Mouse (Mus musculus): Measurements from ENCODE around the gene Olfr1029. TPM values are rescaled to one million over a fixed set of nuclear protein-coding genes. Genes with fewer than 3 reads are reported as not detected.
"Not testable (repeated sequence)": the region's sequence is repeated elsewhere in the genome, so short reads cannot be mapped to it uniquely, and the experiment has no call there.

Gene Olfr1029
- polyA plus RNA-seq (2014; fragmentation: Nextera tagmentation; extraction: Ambion mirVana): not detected in 2 replicates

GRCm38 (mm10) chr2:85973595-85973994 is at the start of gene Olfr1029:
TSS of gene Olfr1029 (plus strand) at chr2:85973895.
- Histone ChIP-seq H3K27me3 (ENCODE audit: control insufficient read depth, insufficient read depth, low read length) (no peaks in the 10 kb centered on the region), H3K9ac (ENCODE audit: low read length) (no peak within 1 kb of the TSS), H3K27ac (replicated peaks in 1 of 2; ENCODE audit: control insufficient read depth in 1 of 2, insufficient read depth in 1 of 2, low read depth in 2 of 2, low read length in 2 of 2) (no peak within 1 kb of the TSS), H3K9me3 (ENCODE audit: control insufficient read depth, low read length) (no peaks in the 10 kb centered on the region), H3K36me3 (ENCODE audit: control insufficient read depth, insufficient read depth, low read length) (no peaks in the 10 kb centered on the region), H3K4me3 (ENCODE audit: control insufficient read depth in 1 of 2, insufficient read depth in 1 of 2, low read depth in 1 of 2, low read length in 2 of 2) (no peak within 1 kb of the TSS), H3K4me1 (ENCODE audit: control insufficient read depth in 2 of 2, insufficient read depth in 2 of 2, low read length in 2 of 2) (no peaks in the 10 kb centered on the region), H3K4me2 (ENCODE audit: low read length) (no peak within 1 kb of the TSS)
- no peak for ATAC-seq (ENCODE audit: insufficient number of reproducible peaks, insufficient read depth, low FRiP score, low read depth)
- WGBS: 76% methylated on average over 2 of the region's 2 CpGs

GRCm38 (mm10) chr2:85950137-85950536 is 23.6 kb upstream of the Olfr1029 start, which contains the start of gene Olfr1028:
TSS of gene Olfr1028 (plus strand) at chr2:85950437.
- WGBS: 77% methylated on average over 1 of the region's 1 CpGs
- Histone ChIP-seq H3K9ac (ENCODE audit: low read length) (no peak within 1 kb of the TSS), H3K9me3 (ENCODE audit: control insufficient read depth, low read length) (no peaks in the 10 kb centered on the region), H3K4me3 (ENCODE audit: control insufficient read depth in 1 of 2, insufficient read depth in 1 of 2, low read depth in 1 of 2, low read length in 2 of 2) (no peak within 1 kb of the TSS), H3K4me2 (ENCODE audit: low read length) (no peak within 1 kb of the TSS), H3K27me3 (ENCODE audit: control insufficient read depth, insufficient read depth, low read length) (no peaks in the 10 kb centered on the region), H3K36me3 (ENCODE audit: control insufficient read depth, insufficient read depth, low read length) (no peaks in the 10 kb centered on the region), H3K27ac (replicated peaks in 1 of 2; ENCODE audit: control insufficient read depth in 1 of 2, insufficient read depth in 1 of 2, low read depth in 2 of 2, low read length in 2 of 2) (no peak within 1 kb of the TSS), H3K4me1 (ENCODE audit: control insufficient read depth in 2 of 2, insufficient read depth in 2 of 2, low read length in 2 of 2) (no peaks in the 10 kb centered on the region)
- ATAC-seq (ENCODE audit: insufficient number of reproducible peaks, insufficient read depth, low FRiP score, low read depth): no peak

GRCm38 (mm10) chr2:85978976-85979375 is 5.3 kb downstream of the Olfr1029 start, which contains the start of gene Olfr1030:
TSS of gene Olfr1030 (plus strand) at chr2:85979276.
- no peaks in the 10 kb centered on the region for H3K36me3 ChIP-seq (ENCODE audit: control insufficient read depth, insufficient read depth, low read length)

GRCm38 (mm10) chr2:85990004-85990403 is 16.3 kb downstream of the Olfr1029 start, which contains the start of gene Olfr1031:
TSS of gene Olfr1031 (plus strand) at chr2:85990304.
- H3K9me3 ChIP-seq (ENCODE audit: control insufficient read depth, low read length): no peaks in the 10 kb centered on the region
- no peaks in the 10 kb centered on the region for H3K4me1 ChIP-seq (ENCODE audit: control insufficient read depth in 2 of 2, insufficient read depth in 2 of 2, low read length in 2 of 2)
- no peak for ATAC-seq (ENCODE audit: insufficient number of reproducible peaks, insufficient read depth, low FRiP score, low read depth)
- 42% methylated on average over 3 of the region's 3 CpGs for WGBS
- no peak within 1 kb of the TSS for H3K4me2 ChIP-seq (ENCODE audit: low read length)
- no peak within 1 kb of the TSS for H3K27ac ChIP-seq (replicated peaks in 1 of 2; ENCODE audit: control insufficient read depth in 1 of 2, insufficient read depth in 1 of 2, low read depth in 2 of 2, low read length in 2 of 2)
- no peak within 1 kb of the TSS for H3K4me3 ChIP-seq (ENCODE audit: control insufficient read depth in 1 of 2, insufficient read depth in 1 of 2, low read depth in 1 of 2, low read length in 2 of 2)
- H3K9ac ChIP-seq (ENCODE audit: low read length): no peak within 1 kb of the TSS
- no peaks in the 10 kb centered on the region for H3K27me3 ChIP-seq (ENCODE audit: control insufficient read depth, insufficient read depth, low read length)
- no peaks in the 10 kb centered on the region for H3K36me3 ChIP-seq (ENCODE audit: control insufficient read depth, insufficient read depth, low read length)

More at GRCm38 (mm10) chr2:85978976-85979375, 5.3 kb downstream of the Olfr1029 start, which contains the start of gene Olfr1030:
- Histone ChIP-seq H3K27ac (replicated peaks in 1 of 2; ENCODE audit: control insufficient read depth in 1 of 2, insufficient read depth in 1 of 2, low read depth in 2 of 2, low read length in 2 of 2) (no peak within 1 kb of the TSS), H3K4me1 (ENCODE audit: control insufficient read depth in 2 of 2, insufficient read depth in 2 of 2, low read length in 2 of 2) (no peaks in the 10 kb centered on the region), H3K27me3 (ENCODE audit: control insufficient read depth, insufficient read depth, low read length) (no peaks in the 10 kb centered on the region), H3K4me2 (ENCODE audit: low read length) (no peak within 1 kb of the TSS), H3K4me3 (ENCODE audit: control insufficient read depth in 1 of 2, insufficient read depth in 1 of 2, low read depth in 1 of 2, low read length in 2 of 2) (no peak within 1 kb of the TSS), H3K9me3 (ENCODE audit: control insufficient read depth, low read length) (no peaks in the 10 kb centered on the region), H3K9ac (ENCODE audit: low read length) (no peak within 1 kb of the TSS)
- ATAC-seq (ENCODE audit: insufficient number of reproducible peaks, insufficient read depth, low FRiP score, low read depth): no peak
- WGBS: 58% methylated on average over 1 of the region's 1 CpGs

- H3K4me3 ChIP-seq (ENCODE audit: control insufficient read depth in 1 of 2, insufficient read depth in 1 of 2, low read depth in 1 of 2, low read length in 2 of 2): no peak within 1 kb of the TSS
- no peaks in the 10 kb centered on the region for H3K9me3 ChIP-seq (ENCODE audit: control insufficient read depth, low read length)
- WGBS: 81% methylated on average over 7 of the region's 7 CpGs
- no peaks in the 10 kb centered on the region for H3K36me3 ChIP-seq (ENCODE audit: control insufficient read depth, insufficient read depth, low read length)
- H3K4me1 ChIP-seq (ENCODE audit: control insufficient read depth in 2 of 2, insufficient read depth in 2 of 2, low read length in 2 of 2): no peaks in the 10 kb centered on the region
- no peak within 1 kb of the TSS for H3K9ac ChIP-seq (ENCODE audit: low read length)
- no peaks in the 10 kb centered on the region for H3K27me3 ChIP-seq (ENCODE audit: control insufficient read depth, insufficient read depth, low read length)
- ATAC-seq (ENCODE audit: insufficient number of reproducible peaks, insufficient read depth, low FRiP score, low read depth): no peak
- H3K27ac ChIP-seq (replicated peaks in 1 of 2; ENCODE audit: control insufficient read depth in 1 of 2, insufficient read depth in 1 of 2, low read depth in 2 of 2, low read length in 2 of 2): no peak within 1 kb of the TSS
- H3K4me2 ChIP-seq (ENCODE audit: low read length): no peak within 1 kb of the TSS
Measured at GRCm38 (mm10) chr2:86005240-86005639, 31.5 kb downstream of the Olfr1029 start, which contains the start of gene Olfr1032. TSS of gene Olfr1032 (plus strand) at chr2:86005540.

- peak within 1 kb of the TSS; percentile 40 to 67; a peak in 3 of 4 replicates for H3K27ac ChIP-seq (replicated peaks in 1 of 2; ENCODE audit: control insufficient read depth in 1 of 2, insufficient read depth in 1 of 2, low read depth in 2 of 2, low read length in 2 of 2)
- not testable (repeated sequence) for ATAC-seq (ENCODE audit: insufficient number of reproducible peaks, insufficient read depth, low FRiP score, low read depth); H3K27me3 ChIP-seq (ENCODE audit: control insufficient read depth, insufficient read depth, low read length); H3K9me3 ChIP-seq (ENCODE audit: control insufficient read depth, low read length); H3K4me1 ChIP-seq (ENCODE audit: control insufficient read depth in 2 of 2, insufficient read depth in 2 of 2, low read length in 2 of 2); H3K36me3 ChIP-seq (ENCODE audit: control insufficient read depth, insufficient read depth, low read length)
- peak within 1 kb of the TSS; percentile 40 to 45 for H3K4me3 ChIP-seq (ENCODE audit: control insufficient read depth in 1 of 2, insufficient read depth in 1 of 2, low read depth in 1 of 2, low read length in 2 of 2)
- H3K9ac ChIP-seq (ENCODE audit: low read length): peak within 1 kb of the TSS; percentile 45; the same call in 1 of the 2 replicates
- WGBS: 0% methylated on average over 11 of the region's 11 CpGs
- peak within 1 kb of the TSS; percentile 59 for H3K4me2 ChIP-seq (ENCODE audit: low read length)
Measured at GRCm38 (mm10) chr2:86020406-86020805, 46.7 kb downstream of the Olfr1029 start, which contains the start of gene Olfr1033. TSS of gene Olfr1033 (plus strand) at chr2:86020633.

- not testable (repeated sequence) for ATAC-seq (ENCODE audit: insufficient number of reproducible peaks, insufficient read depth, low FRiP score, low read depth); H3K4me1 ChIP-seq (ENCODE audit: control insufficient read depth in 2 of 2, insufficient read depth in 2 of 2, low read length in 2 of 2); H3K36me3 ChIP-seq (ENCODE audit: control insufficient read depth, insufficient read depth, low read length); H3K9me3 ChIP-seq (ENCODE audit: control insufficient read depth, low read length); H3K27ac ChIP-seq (replicated peaks in 1 of 2; ENCODE audit: control insufficient read depth in 1 of 2, insufficient read depth in 1 of 2, low read depth in 2 of 2, low read length in 2 of 2); H3K9ac ChIP-seq (ENCODE audit: low read length); H3K4me3 ChIP-seq (ENCODE audit: control insufficient read depth in 1 of 2, insufficient read depth in 1 of 2, low read depth in 1 of 2, low read length in 2 of 2); H3K27me3 ChIP-seq (ENCODE audit: control insufficient read depth, insufficient read depth, low read length); H3K4me2 ChIP-seq (ENCODE audit: low read length)
- 14% methylated on average over 3 of the region's 9 CpGs for WGBS
Measured at GRCm38 (mm10) chr2:86021518-86021917, 47.8 kb downstream of the Olfr1029 start.

All from heart, embryonic 14.5 days (tissue).